Mouse (Mus musculus) Patski (cell line): Measurements from ENCODE around the gene Per1. TPM values are rescaled to one million over a fixed set of nuclear protein-coding genes. Genes with fewer than 3 reads are reported as not detected.

Experiments
- ATAC-seq: fragments of 100-300 bp; one replicate; pipeline ENCODE4 v1.8.0; 2021
- CTCF ChIA-PET: fragments of 350-600 bp; sonication (Branson Sonifier 250); formaldehyde crosslinking; loops from one replicate; lab custom pipeline; 2022; ENCODE audit warnings: inconsistent platforms; lab: Charles Lee
- POLR2A ChIA-PET: fragments of 350-600 bp; sonication (Branson Sonifier 250); formaldehyde crosslinking; loops from one replicate; lab custom pipeline; 2022; ENCODE audit warnings: antibody characterized with exemption, inconsistent platforms; lab: Charles Lee
- DNase-seq: peaks from one replicate; pipeline ENCODE4 v3.0.0-alpha.2; 2011; ENCODE audit warnings: low read depth, low spot score
- H3K27me3 ChIP-seq: fragments of 371-371 bp; one replicate; pipeline ENCODE4 v1.5.1; 2021
- CTCF ChIP-seq: fragments of 100-300 bp; IDR thresholded peaks from one replicate; pipeline ENCODE4 v1.5.1; 2021
- in situ Hi-C: fragments of 300-500 bp; cut with MboI; formaldehyde crosslinking; loops from 3 replicates; pipeline ENCODE4 v1.11.1; 2018; ENCODE audit warnings: low pct_unique_long_range_greater_than_20kb, mixed read lengths
- polyA plus RNA-seq: library from polyadenylated mRNA; unstranded; gene quantifications from one replicate; pipeline ENCODE4 v1.2.3, GENCODE M21; 2021

The Per1 gene
- polyA plus RNA-seq, 1 experiment from 2014 or later: 10.8 TPM

DNA sequence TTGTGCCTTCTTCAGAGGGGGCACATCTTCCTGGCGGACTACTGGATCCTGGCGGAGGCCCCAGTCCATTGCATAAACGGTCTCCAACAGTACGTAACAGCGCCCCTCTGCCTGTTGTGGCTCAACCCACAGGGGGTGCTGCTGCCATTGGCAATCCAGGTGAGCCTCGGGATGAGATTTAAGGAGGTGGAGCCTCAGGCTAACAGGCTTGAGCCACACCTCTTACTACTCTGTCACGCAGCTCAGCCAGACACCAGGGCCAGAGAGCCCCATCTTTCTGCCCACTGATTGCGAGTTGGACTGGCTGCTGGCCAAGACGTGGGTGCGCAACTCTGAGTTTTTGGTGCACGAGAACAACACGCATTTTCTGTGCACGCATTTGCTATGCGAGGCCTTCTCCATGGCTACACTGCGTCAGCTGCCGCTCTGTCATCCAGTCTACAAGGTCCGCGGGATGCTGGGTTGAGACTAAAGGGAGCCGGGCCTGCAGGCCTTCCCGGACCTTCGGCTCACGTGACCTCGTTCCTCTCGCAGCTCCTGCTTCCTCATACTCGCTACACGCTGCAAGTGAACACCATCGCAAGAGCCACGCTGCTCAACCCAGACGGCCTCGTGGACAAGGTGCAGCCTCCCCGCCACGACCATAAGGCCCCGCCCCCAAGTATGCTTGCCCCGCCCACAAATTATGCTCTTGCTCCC, 39.1 kb downstream of the Per1 start:
- ChIA-PET POLR2A (no interaction called here), CTCF (no interaction called here)
- DNase-seq (no peak), ATAC-seq (no peak)
- H3K27me3 ChIP-seq: no peaks in the 10 kb centered on the region
- in situ Hi-C loops: no loop called here
- no peak for TF ChIP-seq CTCF

DNA sequence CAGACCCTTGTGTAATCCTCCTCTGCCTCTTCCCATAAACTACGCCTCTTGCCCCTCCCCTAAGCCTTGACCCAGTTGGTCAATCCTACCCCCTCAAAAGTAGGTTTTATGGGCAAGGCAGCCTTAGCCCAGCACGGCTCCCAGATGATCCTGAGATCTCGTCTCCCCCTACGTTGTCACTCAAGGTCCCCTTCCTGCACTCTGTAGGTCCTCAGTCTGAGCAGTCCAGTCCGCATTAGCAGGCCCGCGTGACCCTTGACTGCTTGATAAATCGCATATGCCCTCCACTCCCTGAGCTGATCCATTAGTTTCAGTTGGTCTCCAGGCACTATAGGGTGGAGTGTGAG, 39.6 kb downstream of the Per1 start:
- ChIA-PET POLR2A (no interaction called here), CTCF (no interaction called here)
- TF ChIP-seq CTCF: no peak
- in situ Hi-C loops: no loop called here
- DNase-seq (no peak), ATAC-seq (no peak)
- H3K27me3 ChIP-seq: no peaks in the 10 kb centered on the region

DNA sequence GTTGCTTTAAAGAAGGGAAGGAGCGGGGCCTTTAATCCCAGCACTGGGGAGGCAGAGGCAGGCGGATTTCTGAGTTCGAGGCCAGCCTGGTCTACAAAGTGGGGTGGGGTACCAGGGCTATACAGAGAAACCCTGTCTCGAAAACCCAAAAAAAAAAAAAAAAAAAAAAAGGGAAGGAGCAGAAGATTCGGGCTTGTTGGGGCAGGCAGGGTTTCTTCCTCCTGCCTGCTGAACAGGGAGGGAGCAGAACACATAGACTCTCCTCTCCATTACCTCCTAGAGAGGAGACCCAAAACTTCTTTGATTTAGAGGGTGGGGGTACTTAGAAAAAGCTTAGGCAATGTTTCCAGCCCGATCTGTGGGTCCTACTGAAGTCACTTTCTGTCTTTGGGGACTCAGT, 40.3 kb downstream of the Per1 start:
- ATAC-seq: no peak
- ChIA-PET CTCF (no interaction called here), POLR2A (no interaction called here)
- H3K27me3 ChIP-seq: no peaks in the 10 kb centered on the region
- TF ChIP-seq CTCF: no peak
- DNase-seq: no peak
- in situ Hi-C loops: no loop called here

DNA sequence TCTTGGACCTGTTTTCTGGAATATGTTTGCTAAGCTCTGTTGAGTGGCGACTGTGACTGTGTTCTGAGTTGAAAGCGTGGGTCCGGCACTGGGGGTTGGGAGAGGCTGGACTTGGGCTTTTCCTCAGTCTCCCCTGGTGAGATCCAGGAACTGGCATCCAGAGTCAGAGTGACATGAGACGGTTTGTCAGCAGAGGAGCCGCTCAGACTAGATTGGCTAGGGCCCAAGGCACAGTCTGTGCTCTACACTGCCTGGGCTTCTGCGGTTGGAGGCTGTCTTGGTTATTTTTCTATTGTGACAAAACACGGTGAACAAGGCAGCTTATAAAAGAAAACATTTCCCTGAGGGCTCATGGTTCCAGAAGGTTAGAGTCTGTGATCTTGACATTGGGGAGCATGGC, 52.5 kb downstream of the Per1 start:
- no peak for DNase-seq

DNA sequence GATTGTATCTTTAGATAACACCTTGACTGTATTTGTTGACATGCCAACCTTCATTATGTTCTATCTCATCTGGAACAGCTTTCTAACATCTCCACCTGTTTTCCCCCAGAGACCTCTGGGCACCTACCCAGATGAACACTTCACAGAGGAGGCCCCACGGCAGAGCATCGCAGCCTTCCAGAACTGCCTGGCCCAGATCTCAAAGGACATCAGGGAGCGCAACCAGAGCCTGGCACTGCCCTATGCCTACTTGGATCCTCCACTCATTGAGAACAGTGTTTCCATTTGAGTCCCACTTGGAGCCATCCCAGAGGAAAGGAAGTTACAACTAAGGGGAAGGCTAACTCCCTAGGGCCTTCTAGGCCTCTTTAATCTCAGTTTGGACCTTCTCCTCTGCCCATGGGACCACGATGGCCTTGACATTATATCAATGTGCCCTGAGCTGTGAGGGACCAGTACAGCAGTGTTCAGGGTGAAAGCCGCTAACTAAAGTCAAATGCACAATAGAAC, 53.5 kb downstream of the Per1 start:
- H3K27me3 ChIP-seq: peaks cover 14% of the 10 kb centered on the region
- CTCF ChIA-PET: no interaction called here
- DNase-seq: no peak
- no peak for TF ChIP-seq CTCF
- POLR2A ChIA-PET: no interaction called here
- in situ Hi-C loops: no loop called here
- ATAC-seq: no peak

More for the DNA sequence above, 52.5 kb downstream of the Per1 start:
- POLR2A ChIA-PET: no interaction called here
- no peak for ATAC-seq
- H3K27me3 ChIP-seq: peaks cover 17% of the 10 kb centered on the region
- TF ChIP-seq CTCF: no peak
- in situ Hi-C loops: no loop called here
- CTCF ChIA-PET: no interaction called here

DNA sequence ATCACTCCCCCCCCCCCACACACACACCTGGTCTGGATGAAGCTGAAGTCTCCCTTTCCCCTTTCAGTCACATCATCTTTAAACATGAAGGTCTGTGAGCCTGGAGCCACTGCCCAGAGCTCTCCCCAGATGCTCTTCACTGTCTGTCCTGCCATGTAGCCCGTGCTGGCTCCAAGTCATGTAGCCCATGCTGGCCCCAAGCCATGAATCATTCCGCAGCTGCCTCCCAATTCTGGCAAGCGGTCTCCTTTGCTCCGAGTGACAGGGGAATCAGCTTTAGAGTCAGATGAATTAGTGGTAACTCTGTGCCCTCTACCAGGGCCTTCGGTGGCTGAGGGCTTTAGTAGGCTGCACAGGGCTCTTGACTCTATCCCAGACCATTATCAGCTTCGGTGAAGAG, 54.7 kb downstream of the Per1 start:
- ChIA-PET POLR2A (interaction anchor here (0.7 kb wide), 1 partner anchor 24 kb away, joined by 5 read pairs; no protein-coding TSS in a partner anchor), CTCF (interaction anchor here (1.3 kb wide), 1 partner anchor 35 kb away, joined by 3 read pairs; no protein-coding TSS in a partner anchor)
- TF ChIP-seq CTCF: no peak
- no peak for ATAC-seq
- H3K27me3 ChIP-seq: peaks cover 17% of the 10 kb centered on the region
- in situ Hi-C loops: no loop called here
- DNase-seq: no peak

DNA sequence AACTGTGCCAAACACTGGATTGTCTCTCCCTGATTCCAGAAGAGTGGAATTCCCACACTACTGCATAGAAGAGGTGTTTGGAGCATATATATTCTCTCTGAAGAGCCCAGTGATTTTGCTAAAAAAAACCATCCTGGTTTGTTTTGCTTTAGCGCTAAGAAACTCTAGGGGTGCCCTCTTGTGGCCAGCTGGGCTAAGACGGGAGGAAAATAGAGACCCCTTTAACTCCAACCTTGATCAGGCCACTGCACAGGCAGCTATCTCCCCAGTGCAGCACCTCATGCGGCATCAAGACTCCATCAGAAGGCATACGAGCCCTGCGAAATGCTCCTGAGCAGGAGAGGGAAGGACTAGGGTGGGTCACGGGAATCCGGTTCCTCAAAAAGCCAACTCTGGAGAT, 55.4 kb downstream of the Per1 start:
- ChIA-PET CTCF (interaction anchor here (1.3 kb wide), 1 partner anchor 34 kb away, joined by 3 read pairs; no protein-coding TSS in a partner anchor), POLR2A (interaction anchor here (0.6 kb wide), 1 partner anchor 20 kb away, joined by 3 read pairs; no protein-coding TSS in a partner anchor)
- in situ Hi-C loops: no loop called here
- peaks cover 24% of the 10 kb centered on the region for H3K27me3 ChIP-seq
- DNase-seq: no peak
- ATAC-seq: no peak
- TF ChIP-seq CTCF: peak; percentile 78

DNA sequence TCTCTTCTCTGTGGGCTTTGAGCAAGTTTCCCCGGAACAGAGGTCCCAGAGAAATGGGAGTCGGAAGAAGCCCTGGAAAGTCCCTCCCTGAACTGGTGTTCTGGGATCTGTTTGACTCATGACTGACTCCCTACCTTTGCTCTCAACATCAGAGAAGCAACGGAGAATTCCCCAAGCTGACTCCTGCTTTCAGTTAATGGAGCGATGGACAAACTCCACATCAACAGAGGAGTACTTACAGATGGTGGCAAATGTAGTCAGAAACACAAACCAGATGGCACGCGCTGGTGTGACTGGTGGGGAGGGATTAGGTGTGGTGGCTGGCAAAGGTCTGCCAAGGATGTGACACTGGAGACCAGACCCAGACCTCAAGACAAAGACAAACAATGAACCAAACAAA, 56.0 kb downstream of the Per1 start:
- in situ Hi-C loops: no loop called here
- DNase-seq (no peak), ATAC-seq (no peak)
- POLR2A ChIA-PET: interaction anchor here (0.6 kb wide), 1 partner anchor 19 kb away, joined by 3 read pairs; no protein-coding TSS in a partner anchor
- H3K27me3 ChIP-seq: peaks cover 27% of the 10 kb centered on the region
- CTCF ChIA-PET: interaction anchor here (1.3 kb wide), 1 partner anchor 34 kb away, joined by 3 read pairs; no protein-coding TSS in a partner anchor
- TF ChIP-seq CTCF: no peak

DNA sequence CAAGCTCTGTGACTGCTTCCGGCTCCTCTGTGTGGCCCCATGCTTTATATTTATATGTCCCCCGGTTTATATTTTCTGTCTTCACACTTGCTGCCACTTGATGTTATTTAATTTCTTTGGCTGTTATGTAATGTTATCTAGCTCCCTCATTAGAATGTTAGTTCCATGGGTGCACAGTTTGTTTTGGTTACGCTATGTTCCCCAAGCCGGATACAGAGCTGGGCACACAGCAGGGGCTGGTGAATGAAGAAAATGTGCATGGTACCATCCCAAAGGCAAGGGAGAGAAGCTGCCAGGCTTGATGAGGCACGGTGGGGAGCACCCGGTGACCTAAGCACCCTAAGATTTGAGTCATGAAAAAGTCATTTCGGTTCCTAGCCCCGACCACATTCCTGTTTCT, 58.8 kb downstream of the Per1 start:
- ChIA-PET POLR2A (no interaction called here), CTCF (interaction anchor here (1.3 kb wide), 1 partner anchor 9 kb away, joined by 3 read pairs; no protein-coding TSS in a partner anchor)
- TF ChIP-seq CTCF: no peak
- ATAC-seq (no peak), DNase-seq (no peak)
- in situ Hi-C loops: no loop called here
- peaks cover 39% of the 10 kb centered on the region for H3K27me3 ChIP-seq

DNA sequence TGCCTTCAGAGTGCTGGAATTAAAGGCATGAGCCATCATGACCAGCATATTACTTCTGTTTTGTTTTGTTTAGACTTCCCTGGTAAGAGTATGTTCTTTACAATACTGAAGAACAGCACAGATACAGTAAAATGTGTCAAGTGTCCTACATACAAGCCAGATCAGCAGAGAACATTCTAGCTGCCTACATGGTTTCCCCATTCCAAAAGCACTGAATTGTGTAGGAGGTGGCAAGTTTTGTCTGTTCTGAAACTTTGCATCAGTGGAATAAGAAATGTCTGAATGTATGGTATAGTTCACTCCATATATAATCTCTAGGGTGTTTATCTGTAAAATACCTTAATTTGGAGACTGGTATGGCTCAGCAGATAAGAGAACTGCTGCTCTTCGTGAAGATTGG, 60.3 kb downstream of the Per1 start:
- ChIA-PET CTCF (no interaction called here), POLR2A (no interaction called here)
- DNase-seq (no peak), ATAC-seq (no peak)
- no peak for TF ChIP-seq CTCF
- in situ Hi-C loops: no loop called here
- peaks cover 36% of the 10 kb centered on the region for H3K27me3 ChIP-seq

DNA sequence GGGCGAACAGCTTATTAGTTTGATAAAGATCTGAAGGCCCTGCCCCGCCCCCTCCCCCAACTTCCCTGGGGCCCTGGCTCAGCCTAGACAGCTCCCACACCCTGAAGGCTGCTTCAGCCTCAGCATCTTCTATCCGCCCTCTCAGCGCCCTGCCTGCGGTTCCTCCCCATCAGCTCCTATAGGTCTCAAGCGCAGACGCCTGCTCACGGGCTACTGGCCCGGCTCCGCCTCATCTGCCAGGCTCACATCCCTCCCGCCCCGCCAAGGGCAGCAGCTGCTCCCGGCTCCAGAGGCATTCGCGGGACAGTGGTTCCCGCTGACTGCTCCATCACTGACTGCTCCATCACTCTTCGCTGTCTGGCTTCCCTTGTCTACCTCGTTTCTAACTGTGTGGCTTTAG, 61.8 kb downstream of the Per1 start, which contains the start of gene Alox12b:
TSS of gene Alox12b (plus strand) at position 190 of the 400 bp plus-strand sequence.
- no peak for ATAC-seq

More for the DNA sequence above, 61.8 kb downstream of the Per1 start, which contains the start of gene Alox12b:
- TF ChIP-seq CTCF: no peak
- CTCF ChIA-PET: no interaction called here
- H3K27me3 ChIP-seq: peaks cover 43% of the 10 kb centered on the region
- in situ Hi-C loops: no loop called here
- no peak for DNase-seq
- POLR2A ChIA-PET: no interaction called here

Other genes with a start within 250 kb of the Per1 start
- gene Ndel1, start 223.4 kb upstream of the Per1 start, polyA plus RNA-seq: 70.3 TPM
- not detected for gene Rnf222, start 206.7 kb upstream of the Per1 start, polyA plus RNA-seq
- gene Rpl26, start 193.6 kb upstream of the Per1 start, polyA plus RNA-seq: 909 TPM
- not detected for gene Odf4, start 168.1 kb upstream of the Per1 start, polyA plus RNA-seq
- 0.21 TPM for gene Arhgef15, start 137.7 kb upstream of the Per1 start, polyA plus RNA-seq
- gene Slc25a35, start 127.1 kb upstream of the Per1 start, polyA plus RNA-seq: 7.2 TPM
- 28.0 TPM for gene Rangrf, start 120.0 kb upstream of the Per1 start, polyA plus RNA-seq
- gene Pfas, start 86.8 kb upstream of the Per1 start, polyA plus RNA-seq: 12.9 TPM
- gene Ctc1, start 79.3 kb upstream of the Per1 start, polyA plus RNA-seq: 44.1 TPM
- 34.1 TPM for gene Aurkb, start 49.6 kb upstream of the Per1 start, polyA plus RNA-seq
- 15.9 TPM for gene Borcs6, start 35.5 kb upstream of the Per1 start, polyA plus RNA-seq
- 56.9 TPM for gene Tmem107, start 24.4 kb upstream of the Per1 start, polyA plus RNA-seq
- gene Vamp2, start 6.7 kb upstream of the Per1 start, polyA plus RNA-seq: 62.4 TPM
- gene Hes7, start 25.2 kb downstream of the Per1 start, polyA plus RNA-seq: 0.53 TPM
- 0.96 TPM for gene 9130213A22Rik, start 27.4 kb downstream of the Per1 start, polyA plus RNA-seq
- 0.36 TPM for gene Aloxe3, start 30.7 kb downstream of the Per1 start, polyA plus RNA-seq
- gene Alox12b, start 61.8 kb downstream of the Per1 start, polyA plus RNA-seq: not detected
- not detected for gene Alox8, start 102.6 kb downstream of the Per1 start, polyA plus RNA-seq
- gene Gucy2e, start 141.8 kb downstream of the Per1 start, polyA plus RNA-seq: not detected
- gene Cntrob, start 228.6 kb downstream of the Per1 start, polyA plus RNA-seq: 21.1 TPM
- 84.6 TPM for gene Trappc1, start 228.8 kb downstream of the Per1 start, polyA plus RNA-seq
- 1.6 TPM for gene Kcnab3, start 231.0 kb downstream of the Per1 start, polyA plus RNA-seq
- gene Rnf227, start 245.2 kb downstream of the Per1 start, polyA plus RNA-seq: 7.4 TPM